Mouse (Mus musculus): ENCODE measurements around the gene Efs.

DNA sequence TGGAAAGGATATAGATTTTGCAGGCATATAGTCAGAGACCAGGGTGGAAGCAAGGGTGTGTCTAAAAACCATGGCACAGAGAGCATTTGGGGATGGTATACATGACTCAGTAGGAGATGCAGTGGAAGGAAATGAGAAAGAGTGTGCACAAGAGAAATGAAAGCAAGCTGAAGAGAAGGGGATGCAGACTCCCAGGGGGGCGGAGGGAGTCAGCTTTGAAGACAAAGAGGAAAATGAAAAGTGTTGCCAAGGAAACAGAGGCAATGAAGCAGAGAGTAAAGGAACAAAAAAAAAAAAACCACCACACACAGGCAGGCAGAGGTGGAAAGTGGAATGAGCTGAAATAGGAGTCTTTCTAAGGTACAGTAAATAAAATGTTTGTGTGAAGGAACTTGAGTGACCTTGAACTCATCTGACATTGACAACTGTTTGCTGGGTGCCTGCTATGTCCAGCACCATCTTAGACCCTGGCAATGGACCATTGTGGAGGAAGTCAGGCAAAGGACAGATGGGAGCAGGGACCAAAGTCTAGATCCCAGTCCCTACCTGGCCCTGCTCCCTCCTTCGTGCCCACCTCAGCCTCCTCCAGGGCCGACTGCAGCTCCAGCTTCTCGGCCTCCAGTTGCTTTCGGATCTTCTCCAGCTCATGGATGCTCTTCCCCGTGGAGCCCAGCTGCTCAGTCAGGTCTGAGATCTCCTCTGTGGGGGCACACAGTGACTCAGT, 48.3 kb upstream of the Efs start:
- no peak for TF ChIP-seq POLR2A (IDR thresholded peaks at IDR 0.05; ENCODE audit: borderline replicate concordance, insufficient read depth, low read length)
- no peak for TF ChIP-seq CTCF (IDR thresholded peaks at IDR 0.05; ENCODE audit: borderline replicate concordance, insufficient read depth, low read depth, low read length)
